Mouse (Mus musculus): ENCODE results near the gene Scp2. TPM values are rescaled to one million over a fixed set of nuclear protein-coding genes. Genes with fewer than 3 reads are reported as not detected.

Gene Scp2
- polyA plus RNA-seq, 1 experiment from 2014 or later, result 207 TPM

- Histone ChIP-seq H3K9me3 (ENCODE audit: control insufficient read depth, low read length) (no peaks in the 10 kb centered on the region), H3K4me2 (ENCODE audit: low read length) (no peak overlapping the region), H3K9ac (ENCODE audit: low read length) (no peak overlapping the region), H3K4me1 (ENCODE audit: control insufficient read depth in 2 of 2, insufficient read depth in 2 of 2, low read length in 2 of 2) (peaks cover 2 to 7% of the 10 kb centered on the region in 2 experiments; a peak in 3 of 4 replicates), H3K27me3 (ENCODE audit: control insufficient read depth, insufficient read depth, low read length) (peaks cover 25% of the 10 kb centered on the region), H3K36me3 (ENCODE audit: control insufficient read depth, insufficient read depth, low read length) (no peaks in the 10 kb centered on the region), H3K27ac (replicated peaks in 1 of 2; ENCODE audit: control insufficient read depth in 1 of 2, insufficient read depth in 1 of 2, low read depth in 2 of 2, low read length in 2 of 2) (no peak overlapping the region), H3K4me3 (ENCODE audit: control insufficient read depth in 1 of 2, insufficient read depth in 1 of 2, low read depth in 1 of 2, low read length in 2 of 2) (no peak overlapping the region)
- WGBS, result 39% methylated on average over 3 of the region's 3 CpGs
- ATAC-seq (ENCODE audit: insufficient number of reproducible peaks, insufficient read depth, low FRiP score, low read depth), result no peak
These were observed 118.6 kb downstream of the Scp2 start for GRCm38 (mm10) chr4:108026193-108026592.

- Histone ChIP-seq H3K36me3 (ENCODE audit: control insufficient read depth, insufficient read depth, low read length) (no peaks in the 10 kb centered on the region), H3K9ac (ENCODE audit: low read length) (no peak overlapping the region), H3K4me3 (ENCODE audit: control insufficient read depth in 1 of 2, insufficient read depth in 1 of 2, low read depth in 1 of 2, low read length in 2 of 2) (no peak overlapping the region), H3K9me3 (ENCODE audit: control insufficient read depth, low read length) (peaks cover under 1% of the 10 kb centered on the region; the same call in 1 of the 2 replicates), H3K4me1 (ENCODE audit: control insufficient read depth in 2 of 2, insufficient read depth in 2 of 2, low read length in 2 of 2) (peaks cover 2 to 4% of the 10 kb centered on the region in 2 experiments; a peak in 2 of 4 replicates), H3K27ac (replicated peaks in 1 of 2; ENCODE audit: control insufficient read depth in 1 of 2, insufficient read depth in 1 of 2, low read depth in 2 of 2, low read length in 2 of 2) (no peak overlapping the region), H3K27me3 (ENCODE audit: control insufficient read depth, insufficient read depth, low read length) (peaks cover 16% of the 10 kb centered on the region), H3K4me2 (ENCODE audit: low read length) (peak overlapping the region; percentile 34)
- ATAC-seq (ENCODE audit: insufficient number of reproducible peaks, insufficient read depth, low FRiP score, low read depth), result no peak
- WGBS, result 2% methylated on average over 10 of the region's 10 CpGs
These were observed 119.5 kb downstream of the Scp2 start for GRCm38 (mm10) chr4:108025269-108025668.

GRCm38 (mm10) chr4:108024641-108025040 lies 120.2 kb downstream of the Scp2 start:
- Histone ChIP-seq H3K4me3 (ENCODE audit: control insufficient read depth in 1 of 2, insufficient read depth in 1 of 2, low read depth in 1 of 2, low read length in 2 of 2) (no peak overlapping the region), H3K36me3 (ENCODE audit: control insufficient read depth, insufficient read depth, low read length) (no peaks in the 10 kb centered on the region), H3K4me2 (ENCODE audit: low read length) (no peak overlapping the region), H3K4me1 (ENCODE audit: control insufficient read depth in 2 of 2, insufficient read depth in 2 of 2, low read length in 2 of 2) (peaks cover 2 to 4% of the 10 kb centered on the region in 2 experiments; a peak in 2 of 4 replicates), H3K27ac (replicated peaks in 1 of 2; ENCODE audit: control insufficient read depth in 1 of 2, insufficient read depth in 1 of 2, low read depth in 2 of 2, low read length in 2 of 2) (no peak overlapping the region), H3K27me3 (ENCODE audit: control insufficient read depth, insufficient read depth, low read length) (peaks cover 10% of the 10 kb centered on the region; the same call in 1 of the 2 replicates), H3K9ac (ENCODE audit: low read length) (no peak overlapping the region), H3K9me3 (ENCODE audit: control insufficient read depth, low read length) (peaks cover 3% of the 10 kb centered on the region; the same call in 1 of the 2 replicates)
- WGBS, result 71% methylated on average over 5 of the region's 5 CpGs
- ATAC-seq (ENCODE audit: insufficient number of reproducible peaks, insufficient read depth, low FRiP score, low read depth), result no peak

DNA sequence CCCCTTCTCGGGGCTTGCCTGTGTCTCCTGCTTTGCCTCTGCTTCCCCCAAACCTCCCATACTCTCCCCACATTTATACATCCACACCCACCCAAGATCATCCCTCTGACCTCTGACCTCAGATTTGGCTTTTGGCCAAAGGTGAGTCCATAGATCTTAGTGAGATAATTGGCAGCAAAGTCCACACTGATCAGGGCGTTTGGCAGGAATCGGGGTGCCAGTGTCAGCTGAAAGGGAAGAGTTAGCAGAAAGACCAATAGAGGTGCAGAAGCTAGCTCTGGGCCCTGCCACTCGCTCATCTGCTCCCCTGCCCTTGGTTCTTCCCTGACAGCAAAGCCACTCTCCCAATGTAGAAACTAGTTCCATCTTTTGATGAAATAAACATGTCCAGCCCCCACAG lies 121.6 kb downstream of the Scp2 start:
- WGBS, result 88% methylated on average over 4 of the region's 4 CpGs
- H3K4me3 ChIP-seq (ENCODE audit: control insufficient read depth in 1 of 2, insufficient read depth in 1 of 2, low read depth in 1 of 2, low read length in 2 of 2), result no peak overlapping the region
- peaks cover 9 to 14% of the 10 kb centered on the region in 2 experiments; a peak in 3 of 4 replicates for H3K4me1 ChIP-seq (ENCODE audit: control insufficient read depth in 2 of 2, insufficient read depth in 2 of 2, low read length in 2 of 2)
- no peak overlapping the region for H3K4me2 ChIP-seq (ENCODE audit: low read length)
- H3K27me3 ChIP-seq (ENCODE audit: control insufficient read depth, insufficient read depth, low read length), result 0 out of 2 replicates have a peak, but pooled peaks cover 3% of the 10 kb centered on the region
- H3K9ac ChIP-seq (ENCODE audit: low read length), result no peak overlapping the region
- no peak overlapping the region for H3K27ac ChIP-seq (replicated peaks in 1 of 2; ENCODE audit: control insufficient read depth in 1 of 2, insufficient read depth in 1 of 2, low read depth in 2 of 2, low read length in 2 of 2)
- no peak for ATAC-seq (ENCODE audit: insufficient number of reproducible peaks, insufficient read depth, low FRiP score, low read depth)
- no peaks in the 10 kb centered on the region for H3K36me3 ChIP-seq (ENCODE audit: control insufficient read depth, insufficient read depth, low read length)
- H3K9me3 ChIP-seq (ENCODE audit: control insufficient read depth, low read length), result peaks cover 3% of the 10 kb centered on the region; the same call in 1 of the 2 replicates

GRCm38 (mm10) chr4:108020178-108020577 lies 124.6 kb downstream of the Scp2 start:
- no peak overlapping the region for H3K9ac ChIP-seq (ENCODE audit: low read length)

DNA sequence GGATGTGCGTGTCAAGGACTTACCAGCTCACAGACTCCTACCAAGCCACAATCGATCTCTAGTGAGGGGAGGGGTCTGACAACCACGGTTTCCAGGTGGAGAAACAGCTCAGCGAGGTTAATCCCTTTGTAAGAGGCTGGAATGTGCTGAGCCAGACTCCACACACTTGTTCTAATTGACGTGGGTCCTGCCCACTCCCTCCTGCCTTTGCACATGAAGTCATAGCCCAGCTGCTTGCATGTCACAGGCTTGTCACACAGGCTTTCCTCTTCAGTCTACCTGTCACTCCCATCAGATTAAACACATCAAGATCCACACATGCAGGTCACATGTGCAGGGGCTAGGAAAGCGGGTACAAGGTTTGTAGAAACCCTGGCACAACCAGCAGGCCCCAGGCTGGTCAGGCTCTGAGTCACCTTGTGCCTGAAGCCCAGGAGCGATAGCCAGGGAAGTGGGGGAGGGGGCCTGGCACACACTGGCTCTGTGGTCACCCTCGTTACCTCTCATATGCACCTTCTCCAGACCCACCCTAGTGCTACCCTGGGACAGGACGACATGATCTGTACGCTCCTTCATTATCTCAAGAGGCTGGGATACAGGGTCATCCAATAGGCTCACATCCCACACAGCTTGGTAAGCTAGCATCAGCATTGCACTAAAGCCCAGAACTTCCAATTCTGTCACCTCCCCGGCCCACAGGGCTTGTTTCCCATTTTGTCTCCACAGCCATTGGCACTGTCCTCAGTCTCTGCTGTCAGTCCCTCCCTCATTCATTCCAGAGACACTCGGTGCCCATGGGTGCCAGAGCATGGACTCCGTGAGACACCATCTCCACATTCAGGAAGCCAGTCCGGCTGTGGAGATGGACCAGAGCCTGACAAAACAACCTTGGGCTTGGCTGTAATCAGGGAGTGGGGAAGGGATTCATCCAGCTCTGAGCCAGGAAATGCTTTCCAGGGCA lies 125.6 kb downstream of the Scp2 start:
- Histone ChIP-seq H3K4me3 (ENCODE audit: control insufficient read depth in 1 of 2, insufficient read depth in 1 of 2, low read depth in 1 of 2, low read length in 2 of 2) (no peak overlapping the region), H3K27ac (replicated peaks in 1 of 2; ENCODE audit: control insufficient read depth in 1 of 2, insufficient read depth in 1 of 2, low read depth in 2 of 2, low read length in 2 of 2) (no peak overlapping the region), H3K9ac (ENCODE audit: low read length) (no peak overlapping the region), H3K27me3 (ENCODE audit: control insufficient read depth, insufficient read depth, low read length) (no peaks in the 10 kb centered on the region), H3K9me3 (ENCODE audit: control insufficient read depth, low read length) (peaks cover 3% of the 10 kb centered on the region; the same call in 1 of the 2 replicates), H3K36me3 (ENCODE audit: control insufficient read depth, insufficient read depth, low read length) (no peaks in the 10 kb centered on the region), H3K4me1 (ENCODE audit: control insufficient read depth in 2 of 2, insufficient read depth in 2 of 2, low read length in 2 of 2) (peaks cover 13 to 18% of the 10 kb centered on the region in 2 experiments; a peak in 3 of 4 replicates), H3K4me2 (ENCODE audit: low read length) (no peak overlapping the region)
- ATAC-seq (ENCODE audit: insufficient number of reproducible peaks, insufficient read depth, low FRiP score, low read depth), result no peak
- WGBS, result 40% methylated on average over 13 of the region's 14 CpGs

More at GRCm38 (mm10) chr4:108020178-108020577, 124.6 kb downstream of the Scp2 start:
- WGBS, result 84% methylated on average over 6 of the region's 6 CpGs
- no peaks in the 10 kb centered on the region for H3K36me3 ChIP-seq (ENCODE audit: control insufficient read depth, insufficient read depth, low read length)
- H3K4me3 ChIP-seq (ENCODE audit: control insufficient read depth in 1 of 2, insufficient read depth in 1 of 2, low read depth in 1 of 2, low read length in 2 of 2), result no peak overlapping the region
- no peaks in the 10 kb centered on the region for H3K27me3 ChIP-seq (ENCODE audit: control insufficient read depth, insufficient read depth, low read length)
- peaks cover 3% of the 10 kb centered on the region; the same call in 1 of the 2 replicates for H3K9me3 ChIP-seq (ENCODE audit: control insufficient read depth, low read length)
- peaks cover 11 to 15% of the 10 kb centered on the region in 2 experiments; a peak in 3 of 4 replicates for H3K4me1 ChIP-seq (ENCODE audit: control insufficient read depth in 2 of 2, insufficient read depth in 2 of 2, low read length in 2 of 2)
- H3K4me2 ChIP-seq (ENCODE audit: low read length), result no peak overlapping the region
- no peak overlapping the region for H3K27ac ChIP-seq (replicated peaks in 1 of 2; ENCODE audit: control insufficient read depth in 1 of 2, insufficient read depth in 1 of 2, low read depth in 2 of 2, low read length in 2 of 2)
- ATAC-seq (ENCODE audit: insufficient number of reproducible peaks, insufficient read depth, low FRiP score, low read depth), result no peak

- Histone ChIP-seq H3K36me3 (ENCODE audit: control insufficient read depth, insufficient read depth, low read length) (no peaks in the 10 kb centered on the region), H3K4me2 (ENCODE audit: low read length) (no peak overlapping the region), H3K9me3 (ENCODE audit: control insufficient read depth, low read length) (peaks cover 3% of the 10 kb centered on the region; the same call in 1 of the 2 replicates), H3K27ac (replicated peaks in 1 of 2; ENCODE audit: control insufficient read depth in 1 of 2, insufficient read depth in 1 of 2, low read depth in 2 of 2, low read length in 2 of 2) (no peak overlapping the region), H3K9ac (ENCODE audit: low read length) (no peak overlapping the region), H3K4me3 (ENCODE audit: control insufficient read depth in 1 of 2, insufficient read depth in 1 of 2, low read depth in 1 of 2, low read length in 2 of 2) (no peak overlapping the region), H3K4me1 (ENCODE audit: control insufficient read depth in 2 of 2, insufficient read depth in 2 of 2, low read length in 2 of 2) (peaks cover 13 to 18% of the 10 kb centered on the region in 2 experiments; a peak in 3 of 4 replicates), H3K27me3 (ENCODE audit: control insufficient read depth, insufficient read depth, low read length) (no peaks in the 10 kb centered on the region)
- no peak for ATAC-seq (ENCODE audit: insufficient number of reproducible peaks, insufficient read depth, low FRiP score, low read depth)
- WGBS, result 41% methylated on average over 10 of the region's 10 CpGs
These were observed 126.4 kb downstream of the Scp2 start for GRCm38 (mm10) chr4:108018241-108018923.

Data from heart, embryonic 14.5 days (tissue).